Mouse (Mus musculus): ENCODE results near the gene Gm20696. TPM values are rescaled to one million over a fixed set of nuclear protein-coding genes. Genes with fewer than 3 reads are reported as not detected.

Gene Gm20696
- polyA plus RNA-seq, 1 experiment from 2014 or later: 3.4 TPM

GRCm38 (mm10) chr6:99369931-99370330 lies 296.7 kb downstream of the Gm20696 start:
- Histone ChIP-seq H3K27me3 (no peaks in the 10 kb centered on the region), H3K4me1 (replicated peaks) (no peaks in the 10 kb centered on the region), H3K27ac (replicated peaks) (no peak overlapping the region), H3K4me2 (no peak overlapping the region), H3K9ac (no peak overlapping the region), H3K36me3 (no peaks in the 10 kb centered on the region), H3K4me3 (no peak overlapping the region), H3K9me3 (no peaks in the 10 kb centered on the region)
- ATAC-seq (ENCODE audit: low FRiP score, low read depth): no peak
- 81% methylated on average over 2 of the region's 2 CpGs for WGBS

GRCm38 (mm10) chr6:99369156-99369555 lies 297.4 kb downstream of the Gm20696 start:
- H3K9ac ChIP-seq: no peak overlapping the region
- no peak for ATAC-seq (ENCODE audit: low FRiP score, low read depth)
- no peaks in the 10 kb centered on the region for H3K9me3 ChIP-seq
- 92% methylated on average over 3 of the region's 3 CpGs for WGBS
- no peak overlapping the region for H3K27ac ChIP-seq (replicated peaks)
- no peaks in the 10 kb centered on the region for H3K4me1 ChIP-seq (replicated peaks)
- no peak overlapping the region for H3K4me3 ChIP-seq
- no peaks in the 10 kb centered on the region for H3K27me3 ChIP-seq
- H3K36me3 ChIP-seq: no peaks in the 10 kb centered on the region
- no peak overlapping the region for H3K4me2 ChIP-seq

- Histone ChIP-seq H3K9ac (no peak overlapping the region), H3K27me3 (no peaks in the 10 kb centered on the region), H3K4me3 (no peak overlapping the region), H3K4me2 (no peak overlapping the region), H3K4me1 (replicated peaks) (no peaks in the 10 kb centered on the region), H3K36me3 (no peaks in the 10 kb centered on the region), H3K9me3 (no peaks in the 10 kb centered on the region), H3K27ac (replicated peaks) (no peak overlapping the region)
- no peak for ATAC-seq (ENCODE audit: low FRiP score, low read depth)
- 87% methylated on average over 4 of the region's 4 CpGs for WGBS
Observed at GRCm38 (mm10) chr6:99368118-99368753, 298.4 kb downstream of the Gm20696 start.

- 68% methylated on average over 6 of the region's 6 CpGs for WGBS
- H3K27me3 ChIP-seq: no peaks in the 10 kb centered on the region
- no peak overlapping the region for H3K9ac ChIP-seq
- no peaks in the 10 kb centered on the region for H3K4me1 ChIP-seq (replicated peaks)
- no peak for ATAC-seq (ENCODE audit: low FRiP score, low read depth)
- no peaks in the 10 kb centered on the region for H3K9me3 ChIP-seq
- H3K27ac ChIP-seq (replicated peaks): no peak overlapping the region
- H3K4me2 ChIP-seq: no peak overlapping the region
- H3K4me3 ChIP-seq: no peak overlapping the region
- no peaks in the 10 kb centered on the region for H3K36me3 ChIP-seq
Observed at GRCm38 (mm10) chr6:99364545-99364944, 302.1 kb downstream of the Gm20696 start.

GRCm38 (mm10) chr6:99360581-99360980 lies 306.0 kb downstream of the Gm20696 start:
- Histone ChIP-seq H3K4me1 (replicated peaks) (no peaks in the 10 kb centered on the region), H3K4me3 (no peak overlapping the region), H3K4me2 (no peak overlapping the region), H3K9ac (no peak overlapping the region), H3K27ac (replicated peaks) (no peak overlapping the region), H3K27me3 (no peaks in the 10 kb centered on the region), H3K36me3 (no peaks in the 10 kb centered on the region), H3K9me3 (no peaks in the 10 kb centered on the region)
- 92% methylated on average over 4 of the region's 4 CpGs for WGBS
- ATAC-seq (ENCODE audit: low FRiP score, low read depth): no peak

GRCm38 (mm10) chr6:99359765-99360499 lies 306.7 kb downstream of the Gm20696 start:
- WGBS: 83% methylated on average over 6 of the region's 6 CpGs
- no peaks in the 10 kb centered on the region for H3K27me3 ChIP-seq
- no peaks in the 10 kb centered on the region for H3K4me1 ChIP-seq (replicated peaks)
- H3K4me2 ChIP-seq: no peak overlapping the region
- H3K9me3 ChIP-seq: no peaks in the 10 kb centered on the region
- no peaks in the 10 kb centered on the region for H3K36me3 ChIP-seq
- H3K9ac ChIP-seq: no peak overlapping the region
- no peak overlapping the region for H3K4me3 ChIP-seq
- no peak overlapping the region for H3K27ac ChIP-seq (replicated peaks)
- ATAC-seq (ENCODE audit: low FRiP score, low read depth): no peak

- ATAC-seq (ENCODE audit: low FRiP score, low read depth): no peak
- no peaks in the 10 kb centered on the region for H3K9me3 ChIP-seq
- H3K27ac ChIP-seq (replicated peaks): no peak overlapping the region
- no peak overlapping the region for H3K9ac ChIP-seq
- no peak overlapping the region for H3K4me2 ChIP-seq
- H3K27me3 ChIP-seq: no peaks in the 10 kb centered on the region
- no peak overlapping the region for H3K4me3 ChIP-seq
- no peaks in the 10 kb centered on the region for H3K36me3 ChIP-seq
- 89% methylated on average over 9 of the region's 9 CpGs for WGBS
- H3K4me1 ChIP-seq (replicated peaks): no peaks in the 10 kb centered on the region
Observed at GRCm38 (mm10) chr6:99359036-99359698, 307.4 kb downstream of the Gm20696 start.

GRCm38 (mm10) chr6:99357931-99358330 lies 308.7 kb downstream of the Gm20696 start:
- H3K4me2 ChIP-seq: no peak overlapping the region
- no peak overlapping the region for H3K4me3 ChIP-seq
- ATAC-seq (ENCODE audit: low FRiP score, low read depth): no peak
- no peak overlapping the region for H3K27ac ChIP-seq (replicated peaks)
- H3K27me3 ChIP-seq: no peaks in the 10 kb centered on the region
- no peaks in the 10 kb centered on the region for H3K9me3 ChIP-seq
- 92% methylated on average over 2 of the region's 2 CpGs for WGBS
- H3K36me3 ChIP-seq: no peaks in the 10 kb centered on the region
- H3K9ac ChIP-seq: no peak overlapping the region
- no peaks in the 10 kb centered on the region for H3K4me1 ChIP-seq (replicated peaks)

- no peak overlapping the region for H3K9ac ChIP-seq
- no peaks in the 10 kb centered on the region for H3K36me3 ChIP-seq
- no peak overlapping the region for H3K4me2 ChIP-seq
- H3K27ac ChIP-seq (replicated peaks): no peak overlapping the region
- no peaks in the 10 kb centered on the region for H3K9me3 ChIP-seq
- no peak overlapping the region for H3K4me3 ChIP-seq
- no peaks in the 10 kb centered on the region for H3K4me1 ChIP-seq (replicated peaks)
- no peaks in the 10 kb centered on the region for H3K27me3 ChIP-seq
- WGBS: 67% methylated on average over 2 of the region's 2 CpGs
- no peak for ATAC-seq (ENCODE audit: low FRiP score, low read depth)
Observed at GRCm38 (mm10) chr6:99354338-99354737, 312.3 kb downstream of the Gm20696 start.

GRCm38 (mm10) chr6:99353441-99353840 lies 313.2 kb downstream of the Gm20696 start:
- no peaks in the 10 kb centered on the region for H3K27me3 ChIP-seq
- H3K4me2 ChIP-seq: no peak overlapping the region
- H3K4me3 ChIP-seq: no peak overlapping the region
- H3K27ac ChIP-seq (replicated peaks): no peak overlapping the region
- no peaks in the 10 kb centered on the region for H3K9me3 ChIP-seq
- H3K4me1 ChIP-seq (replicated peaks): no peaks in the 10 kb centered on the region
- 88% methylated on average over 2 of the region's 2 CpGs for WGBS
- ATAC-seq (ENCODE audit: low FRiP score, low read depth): no peak
- no peak overlapping the region for H3K9ac ChIP-seq
- no peaks in the 10 kb centered on the region for H3K36me3 ChIP-seq

- WGBS: 89% methylated on average over 3 of the region's 3 CpGs
- H3K9me3 ChIP-seq: no peaks in the 10 kb centered on the region
- H3K4me2 ChIP-seq: no peak overlapping the region
Observed at GRCm38 (mm10) chr6:99350566-99350965, 316.0 kb downstream of the Gm20696 start.

GRCm38 (mm10) chr6:99350156-99350555 lies 316.4 kb downstream of the Gm20696 start:
- Histone ChIP-seq H3K27me3 (no peaks in the 10 kb centered on the region), H3K9me3 (no peaks in the 10 kb centered on the region), H3K36me3 (no peaks in the 10 kb centered on the region), H3K27ac (replicated peaks) (no peak overlapping the region), H3K9ac (no peak overlapping the region), H3K4me2 (no peak overlapping the region), H3K4me3 (no peak overlapping the region), H3K4me1 (replicated peaks) (peaks cover 6% of the 10 kb centered on the region)
- WGBS: 96% methylated on average over 5 of the region's 5 CpGs
- no peak for ATAC-seq (ENCODE audit: low FRiP score, low read depth)

More at GRCm38 (mm10) chr6:99350566-99350965, 316.0 kb downstream of the Gm20696 start:
- H3K27ac ChIP-seq (replicated peaks): no peak overlapping the region
- H3K36me3 ChIP-seq: no peaks in the 10 kb centered on the region
- no peak for ATAC-seq (ENCODE audit: low FRiP score, low read depth)
- H3K9ac ChIP-seq: no peak overlapping the region
- H3K27me3 ChIP-seq: no peaks in the 10 kb centered on the region
- no peak overlapping the region for H3K4me3 ChIP-seq
- peaks cover 6% of the 10 kb centered on the region for H3K4me1 ChIP-seq (replicated peaks)

Data from hindbrain, embryonic 15.5 days (tissue).